Mouse (Mus musculus) intestine, postnatal 0 days (tissue): ENCODE measurements around the gene Uap1. TPM values are rescaled to one million over a fixed set of nuclear protein-coding genes. Genes with fewer than 3 reads are reported as not detected.
"Not testable (repeated sequence)": the region's sequence is repeated elsewhere in the genome, so short reads cannot be mapped to it uniquely, and the experiment has no call there.

Source experiments
- ATAC-seq: fragments of 200-750 bp; cut with Nextera tagmentation; 2 replicates; pipeline ENCODE4 v1.8.0; 2017; ENCODE audit warnings: mild to moderate bottlenecking, moderate TSS enrichment, moderate library complexity
- H3K27ac ChIP-seq: fragments of 300-500 bp; sonication (generic); 2 replicates; pipeline ENCODE4 v1.5.1; 2014; ENCODE audit warnings: mild to moderate bottlenecking, low read depth, low read length, moderate library complexity
- H3K27me3 ChIP-seq: fragments of 300-500 bp; sonication (generic); replicated peaks from 2 replicates; pipeline ENCODE4 v1.6.1; 2014; ENCODE audit warnings: low read length, mixed read lengths; ENCODE audit not compliant: control insufficient read depth, insufficient read depth
- H3K36me3 ChIP-seq: fragments of 300-500 bp; sonication (generic); 2 replicates; pipeline ENCODE4 v1.6.1; 2014; ENCODE audit warnings: mild to moderate bottlenecking, moderate library complexity; ENCODE audit not compliant: control insufficient read depth, insufficient read depth
- H3K4me1 ChIP-seq: fragments of 300-500 bp; sonication (generic); replicated peaks from 2 replicates; pipeline ENCODE4 v1.6.1; 2014; ENCODE audit warnings: antibody characterized with exemption, low read length, mixed read lengths; ENCODE audit not compliant: control insufficient read depth, insufficient read depth
- H3K4me2 ChIP-seq: fragments of 300-500 bp; sonication (generic); replicated peaks from 2 replicates; pipeline ENCODE4 v1.6.1; 2014; ENCODE audit warnings: low read depth, mild to moderate bottlenecking, moderate library complexity
- H3K4me3 ChIP-seq: fragments of 300-500 bp; sonication (generic); 2 replicates; pipeline ENCODE4 v1.5.1; 2014; ENCODE audit warnings: low read depth, low read length
- H3K9ac ChIP-seq: fragments of 300-500 bp; sonication (generic); 2 replicates; pipeline ENCODE4 v1.6.1; 2014; ENCODE audit warnings: mild to moderate bottlenecking, low read depth, low read length
- H3K9me3 ChIP-seq: fragments of 300-500 bp; sonication (generic); 2 replicates; pipeline ENCODE4 v1.6.1; 2016; ENCODE audit warnings: mixed run types; ENCODE audit not compliant: control insufficient read depth
- CTCF ChIP-seq: sonication (generic); IDR thresholded peaks from 2 replicates; pipeline ENCODE4 v1.5.1; 2016; ENCODE audit warnings: low read depth, mild to moderate bottlenecking, control low read depth, antibody characterized with exemption, moderate library complexity
- WGBS: fragments of 180-500 bp; shearing (Covaris S2); extraction: QIAGEN DNeasy Blood & Tissue Kit; methylation state at CpG from one replicate; pipeline ENCODE4 v1.1.7; 2014; 5-methylcytosine and 5-hydroxymethylcytosine counted together
- polyA plus RNA-seq: library from polyadenylated mRNA; unstranded; fragments of >200 nt; fragmentation: Nextera tagmentation; extraction: Ambion mirVana; gene quantifications from 2 replicates; pipeline ENCODE4 v1.2.1, GENCODE M21; 2015

Gene Uap1
- polyA plus RNA-seq, 1 experiment from 2014 or later: 22.3 TPM

DNA sequence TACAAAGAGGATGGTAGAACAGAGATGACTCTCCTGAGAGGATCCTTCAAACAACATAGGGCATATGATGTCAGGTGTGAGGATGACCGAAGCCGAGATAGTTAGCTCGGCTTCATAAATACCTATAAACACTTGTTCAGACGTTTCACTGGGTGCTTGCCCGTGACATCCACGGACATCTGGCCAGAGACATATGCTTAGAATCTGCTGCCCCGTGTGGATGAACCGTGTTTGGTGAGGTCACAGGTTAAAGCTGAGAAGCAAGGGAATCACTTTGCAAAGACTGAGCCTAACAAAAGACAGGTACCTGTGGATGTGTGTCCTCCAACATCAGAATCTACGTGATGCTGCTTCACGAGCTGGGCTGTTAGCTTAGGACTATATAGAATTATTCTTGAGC, 62.5 kb downstream of the Uap1 start:
- Histone ChIP-seq H3K4me2 (no peak overlapping the region), H3K9me3 (no peaks in the 10 kb centered on the region), H3K9ac (no peak overlapping the region), H3K27ac (no peak overlapping the region), H3K4me1 (no peaks in the 10 kb centered on the region), H3K4me3 (no peak overlapping the region), H3K36me3 (no peaks in the 10 kb centered on the region), H3K27me3 (no peaks in the 10 kb centered on the region)
- WGBS: 88% methylated on average over 10 of the region's 10 CpGs
- no peak for ATAC-seq
- TF ChIP-seq CTCF: 0 out of 2 replicates have a peak, but pooled peaks have one; percentile 12

DNA sequence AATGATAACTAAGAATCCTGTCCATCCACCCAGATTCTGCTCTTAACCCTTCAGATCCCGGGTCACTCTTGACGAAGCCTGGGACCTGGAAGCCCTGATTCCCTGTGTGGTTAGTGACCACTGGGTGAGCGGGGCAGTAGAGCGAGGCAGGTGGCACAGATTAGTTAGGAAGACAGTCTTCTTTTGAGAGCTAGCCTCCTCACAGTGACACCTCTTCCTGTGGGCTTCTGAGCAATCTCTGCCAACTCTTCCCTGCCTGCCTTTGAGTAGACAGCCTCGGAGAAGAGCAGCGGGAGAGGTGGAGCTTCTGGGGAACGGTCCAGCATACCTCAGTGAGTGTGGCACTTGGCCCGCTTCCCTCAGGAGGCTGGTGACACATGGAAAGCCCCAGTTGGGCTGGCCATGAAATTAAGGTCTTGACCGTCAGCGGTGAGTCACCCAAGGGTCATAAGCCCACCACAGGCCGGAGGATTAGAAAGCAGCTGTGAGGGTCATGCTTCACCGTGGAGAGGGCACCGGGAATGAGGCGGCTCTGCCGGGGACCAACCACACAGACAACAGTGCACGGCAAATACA, 63.0 kb downstream of the Uap1 start:
- H3K4me1 ChIP-seq: no peaks in the 10 kb centered on the region
- H3K27ac ChIP-seq: no peak overlapping the region; the same call in 1 of the 2 replicates
- H3K9me3 ChIP-seq: no peaks in the 10 kb centered on the region
- WGBS: 82% methylated on average over 16 of the region's 16 CpGs
- H3K4me3 ChIP-seq: no peak overlapping the region
- no peak for TF ChIP-seq CTCF
- no peak overlapping the region for H3K4me2 ChIP-seq
- no peak for ATAC-seq
- H3K36me3 ChIP-seq: no peaks in the 10 kb centered on the region
- no peak overlapping the region for H3K9ac ChIP-seq
- H3K27me3 ChIP-seq: no peaks in the 10 kb centered on the region

DNA sequence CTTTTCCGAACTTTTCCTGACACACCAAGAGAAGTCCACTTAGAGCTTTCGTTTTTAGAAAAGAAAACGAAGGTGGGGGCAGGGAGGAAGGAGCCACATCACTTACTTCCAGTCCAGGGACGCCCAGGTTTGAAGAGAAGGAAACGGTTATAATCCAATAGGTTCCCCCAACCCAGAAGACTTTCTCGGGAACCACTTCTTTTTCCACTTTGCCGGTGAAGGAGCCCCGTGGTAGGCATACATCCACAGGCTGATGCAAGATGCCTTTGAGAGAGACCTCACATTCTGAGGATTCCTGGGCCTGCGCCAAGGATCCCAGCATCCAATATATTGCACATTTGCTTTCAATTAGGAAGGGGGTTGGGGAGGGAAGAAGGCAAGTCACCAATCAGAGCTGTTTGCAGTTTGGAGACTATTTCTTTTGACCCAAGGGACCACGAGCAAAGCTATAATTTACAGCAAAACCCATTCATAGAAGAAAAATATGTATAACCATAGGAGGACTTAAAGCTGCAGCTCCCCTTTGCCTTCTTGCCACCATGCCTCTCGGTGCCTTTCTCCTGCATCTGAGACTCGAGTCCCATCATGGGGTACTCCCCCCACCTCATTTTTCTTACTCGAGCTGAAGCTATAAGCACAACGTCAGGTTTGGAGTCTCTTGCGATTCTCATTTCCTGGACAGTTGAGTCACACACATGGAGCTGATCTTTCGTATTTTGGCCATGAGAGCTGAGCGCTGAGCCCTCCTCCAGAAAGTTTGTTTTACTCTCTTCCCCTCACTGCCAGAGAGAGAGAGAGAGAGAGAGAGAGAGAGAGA, 64.0 kb downstream of the Uap1 start, which contains the start of gene Ddr2:
Gene Ddr2 (minus strand): TSS at position 247 of the 817 bp plus-strand sequence.
- no peaks in the 10 kb centered on the region for H3K4me1 ChIP-seq
- H3K4me3 ChIP-seq: peak within 1 kb of the TSS; percentile 40
- H3K27me3 ChIP-seq: no peaks in the 10 kb centered on the region
- TF ChIP-seq CTCF: no peak
- peak within 1 kb of the TSS; percentile 46; the same call in 1 of the 2 replicates for H3K9ac ChIP-seq
- H3K4me2 ChIP-seq: peak within 1 kb of the TSS; percentile 55
- ATAC-seq: 0 out of 2 replicates have a peak, but pooled peaks have one; percentile 31
- WGBS: 50% methylated on average over 17 of the region's 17 CpGs
- peak within 1 kb of the TSS; percentile 81 for H3K27ac ChIP-seq
- no peaks in the 10 kb centered on the region for H3K36me3 ChIP-seq
- H3K9me3 ChIP-seq: no peaks in the 10 kb centered on the region

DNA sequence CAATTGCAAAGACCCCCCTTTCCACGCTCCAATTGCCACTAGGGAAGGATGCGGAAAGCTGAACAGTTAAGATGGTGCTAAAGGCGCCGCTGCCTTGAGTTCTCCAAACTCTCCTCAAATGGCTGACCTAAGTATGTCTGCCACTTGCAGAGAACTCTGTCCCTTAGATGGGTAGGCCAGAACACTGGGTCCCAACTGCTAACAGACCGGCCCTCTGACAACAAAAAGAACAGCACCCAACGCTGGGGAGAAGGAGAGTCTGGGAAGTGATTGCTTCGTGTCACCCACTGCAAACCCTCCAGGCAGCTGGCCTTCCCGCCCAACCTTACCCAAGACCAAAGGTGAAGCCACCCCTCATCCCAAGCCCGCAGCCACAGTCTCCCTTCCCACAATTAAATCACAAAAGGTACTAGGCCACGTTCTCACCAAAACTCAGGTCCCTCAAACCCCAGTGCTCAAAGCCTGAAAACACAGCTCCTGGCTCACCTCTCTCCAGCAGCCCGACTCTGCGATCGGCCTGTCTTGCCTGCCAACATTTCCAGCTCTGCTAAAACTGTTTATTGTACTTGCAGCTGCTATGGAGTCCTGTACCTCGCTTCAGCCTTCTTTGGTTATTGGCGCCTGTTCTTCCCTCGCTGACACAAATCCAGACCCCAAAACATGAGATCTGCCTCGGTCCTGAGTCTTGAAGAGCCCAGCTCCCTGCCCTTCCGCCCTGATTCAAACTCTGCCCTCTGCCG, 64.8 kb downstream of the Uap1 start:
- Histone ChIP-seq H3K4me1 (no peaks in the 10 kb centered on the region), H3K9me3 (no peaks in the 10 kb centered on the region), H3K36me3 (no peaks in the 10 kb centered on the region), H3K4me2 (peak overlapping the region; percentile 55), H3K4me3 (peak overlapping the region; percentile 40), H3K27ac (peak overlapping the region; percentile 81), H3K9ac (peak overlapping the region; percentile 46; the same call in 1 of the 2 replicates), H3K27me3 (no peaks in the 10 kb centered on the region)
- 60% methylated on average over 19 of the region's 19 CpGs for WGBS
- no peak for ATAC-seq
- peak; percentile 12; the same call in 1 of the 2 replicates for TF ChIP-seq CTCF

DNA sequence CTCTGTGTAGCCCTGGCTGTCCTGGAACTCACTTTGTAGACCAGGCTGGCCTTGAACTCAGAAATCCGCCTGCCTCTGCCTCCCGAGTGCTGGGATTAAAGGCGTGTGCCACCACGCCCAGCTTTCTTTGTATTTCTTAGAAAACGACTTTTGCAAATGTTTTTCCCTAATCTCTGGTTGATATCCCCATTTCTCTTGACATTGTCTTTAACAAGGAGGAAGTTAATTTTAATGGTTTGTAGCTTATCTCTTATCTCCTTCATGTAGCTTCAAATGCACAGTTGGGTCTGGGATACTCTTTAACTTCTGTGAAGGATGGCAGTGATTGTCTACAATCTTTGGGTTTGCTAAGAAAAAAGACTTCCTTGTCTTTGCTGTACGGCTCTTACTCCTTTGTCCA, 71.9 kb downstream of the Uap1 start:
- WGBS: 85% methylated on average over 6 of the region's 6 CpGs
- H3K9me3 ChIP-seq, H3K27ac ChIP-seq, H3K36me3 ChIP-seq, H3K4me1 ChIP-seq, H3K4me2 ChIP-seq, H3K4me3 ChIP-seq, H3K9ac ChIP-seq, H3K27me3 ChIP-seq, ATAC-seq: not testable (repeated sequence)

Other genes starting within 250 kb of the Uap1 start
- not detected in 2 replicates for gene Ccdc190, start 246.3 kb downstream of the Uap1 start, polyA plus RNA-seq
- gene Hsd17b7, start 205.7 kb downstream of the Uap1 start, polyA plus RNA-seq: 18.5 and 22.4 TPM in 2 replicates
- gene Ddr2, start 64.2 kb downstream of the Uap1 start, polyA plus RNA-seq: 15.6 and 16.4 TPM in 2 replicates
- 5.4 and 5.8 TPM in 2 replicates for gene Uhmk1, start 40.4 kb upstream of the Uap1 start, polyA plus RNA-seq
- not detected in 2 replicates for gene Sh2d1b2, start 57.8 kb upstream of the Uap1 start, polyA plus RNA-seq
- 0.21 and 0.27 TPM in 2 replicates for gene Sh2d1b1, start 102.4 kb upstream of the Uap1 start, polyA plus RNA-seq
- 0.95 and 1.3 TPM in 2 replicates for gene Gm7694, start 131.4 kb upstream of the Uap1 start, polyA plus RNA-seq
- gene Spata46, start 133.8 kb upstream of the Uap1 start, polyA plus RNA-seq: 0.21 TPM in 1 of 2 replicates, not detected in the other